Mouse (Mus musculus) adrenal gland (tissue): Measurements from ENCODE around the gene Ttc39b.

ENCODE experiments used
- intact Hi-C: fragments of 180-260 bp; cut with DNase I; formaldehyde crosslinking; loops from one replicate; pipeline ENCODE4 v1.15.1; 2025
- long read RNA-seq, 2 experiments: library from polyadenylated mRNA; unstranded; transcript quantifications; one replicate each; pipeline ENCODE4 v2.0.0; 2020; ENCODE audit warnings: borderline replicate concordance in 1 of 2; ENCODE audit not compliant: insufficient replicate concordance in 1 of 2

Ttc39b gene
- long read RNA-seq, experiment 1, partial matches to known transcripts, result 0 of 3 reads
- long read RNA-seq, experiment 1, other reads (novel, unspliced or antisense), result 3 of 3 reads
- long read RNA-seq, experiment 2, full-length matches to known transcripts, result 1 of 6 reads
- long read RNA-seq, experiment 2, partial matches to known transcripts, result 2 of 6 reads
- long read RNA-seq, experiment 2, other reads (novel, unspliced or antisense), result 3 of 6 reads

DNA sequence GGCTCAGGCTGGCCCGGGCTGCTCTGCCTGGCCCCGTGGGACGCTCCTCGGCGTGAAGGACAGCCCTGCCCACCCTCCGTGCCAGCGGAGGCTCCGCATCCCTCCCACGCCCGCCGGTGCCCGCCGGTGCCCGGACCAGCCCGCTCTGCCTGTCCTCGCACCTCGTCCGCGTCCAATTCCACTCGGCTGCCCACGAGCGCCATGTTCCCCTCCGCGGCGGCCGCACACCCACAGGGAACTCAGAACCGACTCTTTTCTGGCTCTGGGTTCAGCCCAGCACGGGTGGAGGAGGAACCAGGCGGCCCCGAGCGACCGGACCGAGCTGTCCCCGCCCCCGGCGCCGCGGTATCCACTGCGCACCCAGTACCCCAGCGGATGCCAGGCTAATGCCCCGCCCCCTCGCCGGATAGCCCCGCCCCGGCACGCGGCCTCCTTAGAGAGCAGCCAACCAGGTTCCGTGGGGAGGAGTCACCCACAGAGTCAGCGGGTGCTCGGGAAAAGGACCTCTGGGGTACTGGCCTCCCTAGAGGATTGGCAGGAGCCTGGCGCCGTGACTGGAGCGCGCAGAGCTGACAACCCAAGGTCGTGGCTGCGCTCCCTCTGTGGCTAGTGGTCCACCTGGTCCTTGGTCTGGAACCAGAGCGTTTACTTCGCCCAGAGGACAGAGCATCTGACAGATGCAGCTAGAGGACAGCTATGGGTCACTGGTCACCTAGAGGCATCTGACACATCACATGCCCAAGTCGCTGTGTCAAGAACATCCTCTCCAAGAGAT lies at the start of gene Ttc39b:
TSS of gene Ttc39b (minus strand) at position 346 of the 775 bp plus-strand sequence.
- intact Hi-C loops, result loop anchor here (2.0 kb wide), 1 partner anchor 19 kb away; no protein-coding TSS in a partner anchor

DNA sequence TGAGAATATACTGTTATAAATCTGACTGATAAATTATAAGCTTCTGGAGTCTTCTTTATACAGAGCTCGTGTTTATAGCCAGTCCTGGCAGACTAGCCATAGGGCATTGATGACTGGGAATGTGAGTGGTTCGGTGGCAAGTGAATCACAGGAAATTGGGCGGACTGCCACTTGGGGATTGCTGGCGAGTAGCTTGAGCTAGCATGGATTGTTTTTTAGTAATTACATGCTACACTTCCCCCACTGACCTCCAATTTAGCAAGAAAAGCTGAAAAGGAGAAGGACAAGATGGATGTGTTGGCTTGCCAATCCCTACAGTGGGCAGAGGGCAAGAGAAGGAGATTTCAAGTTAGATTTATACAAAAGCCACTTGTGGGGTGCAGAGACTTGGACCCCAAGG lies 49.3 kb upstream of the Ttc39b start:
- intact Hi-C loops, result no loop called here

DNA sequence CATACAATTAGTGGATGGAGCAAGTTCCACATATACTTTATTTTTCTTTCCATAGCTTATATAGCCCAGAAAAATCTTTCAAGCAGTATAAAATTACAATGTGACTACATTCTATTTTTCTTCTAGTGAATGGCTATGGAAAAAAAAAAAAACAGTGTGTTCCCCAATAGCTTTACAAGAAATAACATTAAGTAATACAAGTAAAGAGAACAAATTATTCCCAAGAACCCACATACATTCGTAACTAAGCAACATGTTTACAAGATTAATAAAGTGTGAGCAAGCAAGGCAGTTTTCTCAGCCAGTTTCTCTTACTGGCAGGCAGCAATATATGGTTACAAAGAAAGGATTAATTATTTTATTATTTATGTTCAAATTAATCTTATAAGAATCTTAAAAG lies 33.7 kb upstream of the Ttc39b start:
- intact Hi-C loops, result no loop called here

DNA sequence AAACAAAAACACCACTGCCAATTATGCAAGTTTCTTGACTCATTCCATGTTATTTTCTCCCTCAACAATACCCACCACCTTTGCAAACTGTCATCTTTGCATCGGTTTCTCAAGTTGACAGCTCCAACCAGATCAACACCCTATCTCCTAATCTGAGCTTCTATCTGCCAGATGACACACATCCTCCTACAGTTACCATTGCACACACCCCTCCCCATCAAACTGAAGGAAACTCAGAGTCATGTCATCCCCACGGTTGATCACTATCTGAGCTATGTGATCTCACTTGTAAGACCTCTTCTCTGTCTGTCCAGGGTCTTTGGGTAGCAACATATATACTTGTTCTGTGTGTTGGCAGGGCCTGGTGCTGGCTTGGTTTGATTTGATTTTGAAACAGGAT lies 30.7 kb upstream of the Ttc39b start:
- intact Hi-C loops, result no loop called here

DNA sequence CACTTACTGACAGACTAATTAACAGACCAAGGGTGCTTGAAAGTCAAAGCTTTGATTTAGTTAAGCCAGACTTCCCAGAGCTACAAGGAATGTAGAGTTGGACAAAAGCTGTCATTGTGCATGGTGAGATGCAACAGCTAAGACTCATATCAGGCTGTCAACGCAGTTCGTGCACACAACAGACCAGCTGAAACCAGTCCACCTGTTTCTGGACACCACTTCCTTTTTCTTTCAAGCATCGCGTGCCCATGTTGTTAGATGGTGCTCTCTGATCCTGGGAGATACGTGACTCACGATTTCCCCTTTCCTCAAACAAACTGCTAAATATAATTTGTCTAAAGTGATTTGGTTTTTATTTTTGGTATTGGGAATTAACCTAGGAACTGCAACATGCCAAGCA lies 29.9 kb upstream of the Ttc39b start:
- intact Hi-C loops, result no loop called here

DNA sequence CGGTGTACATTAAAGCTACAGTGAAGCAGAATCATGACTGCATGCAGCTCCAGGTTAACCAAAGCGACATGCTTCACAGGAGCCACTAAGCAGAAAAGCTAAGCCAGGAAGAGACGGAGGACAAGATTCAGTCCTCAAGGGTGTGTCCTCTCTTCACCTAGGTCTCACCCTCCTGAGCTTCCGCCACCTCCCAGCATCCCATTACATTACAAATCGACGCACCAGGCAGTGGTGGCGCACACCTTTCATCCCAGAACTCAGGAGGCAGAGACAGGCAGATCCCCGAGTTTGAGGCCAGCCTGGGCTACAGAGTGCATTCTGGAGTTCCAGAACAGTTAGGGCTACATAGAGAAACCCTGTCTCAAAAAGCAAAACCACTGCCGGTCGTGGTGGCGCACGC lies 29.2 kb upstream of the Ttc39b start:
- intact Hi-C loops, result no loop called here

DNA sequence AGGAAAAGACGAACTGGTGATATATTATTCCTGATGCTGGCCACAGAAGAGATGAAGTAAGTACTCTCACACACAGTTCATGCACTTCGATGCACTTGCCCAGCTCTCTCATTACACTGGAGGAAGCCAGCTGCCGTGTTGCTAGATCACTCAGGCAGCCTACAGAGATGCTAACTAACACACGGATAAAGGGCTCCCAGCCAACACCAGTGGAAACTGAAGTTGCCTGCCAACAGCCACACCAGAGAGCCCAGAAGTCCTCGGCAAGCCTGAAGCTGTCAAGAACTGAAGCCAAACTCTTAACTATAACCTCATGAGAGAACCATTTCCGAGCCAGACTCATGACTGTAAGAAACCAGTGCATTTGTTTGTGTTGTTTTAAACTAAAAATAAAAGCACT lies 26.7 kb upstream of the Ttc39b start:
- intact Hi-C loops, result no loop called here

DNA sequence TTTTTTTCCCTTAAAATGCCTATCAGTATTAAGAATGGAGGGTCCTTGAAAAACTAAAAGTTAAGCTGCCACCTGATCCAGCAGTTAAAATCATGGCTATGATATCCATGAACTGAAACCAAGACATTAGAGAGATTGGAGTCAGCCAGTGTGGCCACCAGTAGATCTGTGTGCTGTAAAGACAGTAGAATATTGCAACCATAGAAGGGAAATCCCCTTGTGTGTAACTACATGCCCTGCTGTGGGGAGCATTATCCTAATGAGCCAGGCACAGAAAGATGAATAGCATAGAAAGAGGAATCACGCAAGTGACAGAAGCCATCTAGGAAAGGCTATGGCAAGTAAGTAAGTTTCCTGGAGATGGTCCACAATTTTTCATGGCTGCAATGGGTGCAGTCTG lies 24.9 kb upstream of the Ttc39b start:
- intact Hi-C loops, result no loop called here

DNA sequence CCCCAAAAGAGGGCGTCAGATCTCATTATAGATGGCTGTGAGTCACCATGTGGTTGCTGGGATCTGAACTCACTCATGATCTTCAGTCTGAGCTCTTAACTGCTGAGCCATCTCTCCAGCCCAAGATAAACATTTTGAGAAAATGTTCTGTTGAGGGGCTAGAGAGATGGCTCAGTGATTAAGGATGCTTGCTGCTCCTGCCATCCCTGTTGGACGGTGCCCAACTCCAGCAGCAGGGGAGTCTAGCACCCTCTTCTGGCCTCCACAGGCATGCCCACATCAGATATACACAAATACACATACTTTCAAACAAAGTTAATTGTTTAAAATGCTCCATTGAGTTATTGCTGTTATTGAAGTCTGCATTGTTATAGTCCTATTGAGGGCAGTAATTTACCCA lies 19.8 kb upstream of the Ttc39b start:
- intact Hi-C loops, result loop anchor here (5.0 kb wide), 1 partner anchor 82 kb away; no protein-coding TSS in a partner anchor

DNA sequence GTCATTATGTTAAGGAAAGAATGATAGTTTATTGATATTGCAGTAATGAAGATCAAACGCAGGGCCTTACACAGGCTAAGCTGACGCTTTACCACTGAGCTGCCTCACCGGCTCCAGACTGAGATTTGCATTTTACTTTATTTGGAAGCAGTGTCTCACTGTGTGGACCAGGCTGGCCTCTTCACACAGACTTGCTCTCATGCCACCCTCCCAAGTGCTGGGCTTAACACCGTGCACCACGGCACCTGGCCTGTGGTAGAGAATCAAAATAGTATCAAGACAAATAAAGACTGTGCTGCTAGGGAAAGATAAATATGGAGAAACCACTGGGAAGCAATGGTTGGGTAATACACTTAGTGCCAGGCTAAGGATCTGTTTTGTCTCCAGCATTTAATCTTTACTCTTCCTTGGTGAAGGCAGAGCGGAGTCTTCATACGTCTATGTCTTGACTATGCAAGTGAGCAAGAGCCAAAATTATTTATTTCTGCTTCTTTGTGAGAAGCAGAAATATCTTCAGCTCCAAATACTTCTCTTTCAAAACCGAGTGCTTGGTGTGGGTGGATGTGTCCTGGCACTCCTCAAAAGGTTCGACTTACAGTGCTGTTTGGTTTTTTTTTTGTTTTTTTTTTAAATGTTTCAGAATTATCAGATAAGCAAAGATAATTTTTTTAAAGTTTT lies 19.2 kb upstream of the Ttc39b start:
- intact Hi-C loops, result loop anchor here (5.0 kb wide), 1 partner anchor 81 kb away; no protein-coding TSS in a partner anchor

DNA sequence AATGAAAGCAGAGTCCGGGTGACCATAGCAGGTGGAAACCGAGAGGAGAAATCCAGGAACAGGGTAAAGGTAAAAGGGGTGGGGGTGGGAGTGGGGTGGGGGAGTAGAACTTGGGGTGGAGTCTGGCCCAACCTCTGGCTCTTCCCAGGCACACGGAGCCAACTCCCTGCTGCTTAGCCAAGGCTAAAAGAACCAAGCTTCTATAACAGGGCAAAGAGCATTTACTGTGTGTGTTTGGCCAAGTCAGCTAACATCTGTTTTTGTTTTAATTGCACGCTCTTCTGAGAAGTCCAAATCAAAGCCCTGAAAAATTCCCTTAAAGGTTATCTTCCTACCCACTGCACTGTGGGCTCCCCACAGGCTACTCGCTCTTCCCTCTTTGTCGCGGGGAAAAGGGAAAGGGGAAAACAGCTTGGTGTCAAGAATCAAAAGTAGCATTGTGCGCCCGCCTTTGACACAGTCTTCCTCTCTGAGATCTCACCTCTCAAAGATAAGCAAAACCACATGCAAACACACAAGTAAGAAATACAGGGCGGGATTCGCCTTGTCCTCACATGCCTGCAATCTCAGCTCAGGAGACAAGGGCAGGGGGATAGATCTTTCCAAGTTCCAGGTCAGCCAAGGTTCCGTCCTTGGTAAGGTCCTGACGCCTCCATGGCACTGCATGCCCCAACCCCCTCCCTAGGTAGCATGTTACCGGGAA lies 18.4 kb upstream of the Ttc39b start:
- intact Hi-C loops, result loop anchor here (5.0 kb wide), 1 partner anchor 80 kb away; no protein-coding TSS in a partner anchor

DNA sequence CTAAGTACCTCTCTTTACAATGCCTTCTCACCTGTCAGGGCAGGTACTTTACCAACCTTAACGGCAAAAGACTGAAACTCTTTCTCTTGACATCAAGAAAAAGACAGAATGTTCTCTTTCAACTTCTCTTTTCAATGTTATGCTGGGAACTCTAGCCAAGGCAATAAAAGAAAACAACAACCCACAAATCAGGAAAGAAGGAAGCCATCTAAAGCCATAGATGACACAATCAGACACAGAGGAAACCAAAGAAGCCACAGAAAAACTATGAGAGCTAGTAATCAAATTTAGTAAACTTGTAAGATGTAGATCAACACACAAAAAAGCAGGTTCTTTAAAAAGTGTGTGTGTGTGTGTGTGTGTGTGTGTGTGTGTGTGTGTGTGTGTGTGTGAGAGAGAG lies 15.3 kb upstream of the Ttc39b start:
- intact Hi-C loops, result no loop called here

DNA sequence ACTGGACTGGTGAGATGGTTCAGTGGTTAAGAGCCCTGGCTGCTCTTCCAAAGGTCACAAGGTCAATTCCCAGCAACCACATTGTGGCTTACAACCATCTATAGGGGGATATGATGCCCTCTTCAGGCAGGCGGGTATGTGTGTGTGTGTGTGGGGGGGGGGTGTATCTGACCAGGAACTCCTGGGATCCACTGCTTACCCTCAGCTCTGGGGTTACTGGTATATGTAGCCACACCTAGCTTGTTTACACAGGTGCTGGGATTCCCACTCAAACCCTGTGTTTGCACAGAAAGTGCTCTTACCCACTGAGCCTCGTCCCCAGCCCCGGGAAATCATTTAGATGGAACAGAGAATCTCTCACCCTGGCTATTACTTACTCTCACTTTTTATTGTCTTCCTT lies 13.7 kb upstream of the Ttc39b start:
- intact Hi-C loops, result no loop called here

DNA sequence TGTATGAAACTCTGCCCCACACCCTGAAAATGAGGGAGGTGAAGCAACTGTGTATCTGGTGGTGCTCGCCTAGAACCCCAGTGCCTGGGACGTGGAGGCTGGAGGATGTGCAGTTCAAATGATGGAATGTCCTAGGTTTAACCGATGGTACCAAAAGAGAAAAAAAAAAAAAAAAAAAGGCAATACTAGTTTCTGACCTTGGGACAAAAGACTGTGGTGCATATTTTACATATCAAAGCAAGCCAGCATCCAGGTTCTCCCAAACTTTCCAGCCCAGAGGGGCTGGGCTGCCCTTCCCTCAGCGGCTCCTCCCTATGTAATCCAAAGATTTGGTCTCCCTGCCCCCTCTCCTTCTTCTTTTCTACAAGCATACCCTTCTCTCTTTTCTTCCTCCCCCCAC lies 6.3 kb upstream of the Ttc39b start:
- intact Hi-C loops, result no loop called here

DNA sequence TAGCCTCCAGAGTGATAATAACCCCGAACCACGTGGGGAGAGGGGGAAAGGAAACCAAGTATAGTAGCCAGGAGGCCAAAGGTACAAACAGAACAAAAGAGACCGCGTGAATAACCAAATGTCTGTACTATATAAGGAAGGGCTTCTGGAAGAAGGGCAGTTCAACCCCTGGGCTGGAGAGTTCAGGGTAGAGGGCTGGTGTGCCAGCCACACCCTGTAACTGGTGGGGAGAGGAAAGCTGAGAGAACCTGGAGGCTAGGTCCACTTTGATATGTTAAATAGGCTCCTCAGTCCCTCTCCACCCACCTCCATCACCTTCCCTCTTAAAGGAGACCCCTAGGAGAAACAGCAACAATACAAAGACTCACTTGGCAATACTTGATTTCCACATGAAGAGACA lies 5.6 kb upstream of the Ttc39b start:
- intact Hi-C loops, result no loop called here

DNA sequence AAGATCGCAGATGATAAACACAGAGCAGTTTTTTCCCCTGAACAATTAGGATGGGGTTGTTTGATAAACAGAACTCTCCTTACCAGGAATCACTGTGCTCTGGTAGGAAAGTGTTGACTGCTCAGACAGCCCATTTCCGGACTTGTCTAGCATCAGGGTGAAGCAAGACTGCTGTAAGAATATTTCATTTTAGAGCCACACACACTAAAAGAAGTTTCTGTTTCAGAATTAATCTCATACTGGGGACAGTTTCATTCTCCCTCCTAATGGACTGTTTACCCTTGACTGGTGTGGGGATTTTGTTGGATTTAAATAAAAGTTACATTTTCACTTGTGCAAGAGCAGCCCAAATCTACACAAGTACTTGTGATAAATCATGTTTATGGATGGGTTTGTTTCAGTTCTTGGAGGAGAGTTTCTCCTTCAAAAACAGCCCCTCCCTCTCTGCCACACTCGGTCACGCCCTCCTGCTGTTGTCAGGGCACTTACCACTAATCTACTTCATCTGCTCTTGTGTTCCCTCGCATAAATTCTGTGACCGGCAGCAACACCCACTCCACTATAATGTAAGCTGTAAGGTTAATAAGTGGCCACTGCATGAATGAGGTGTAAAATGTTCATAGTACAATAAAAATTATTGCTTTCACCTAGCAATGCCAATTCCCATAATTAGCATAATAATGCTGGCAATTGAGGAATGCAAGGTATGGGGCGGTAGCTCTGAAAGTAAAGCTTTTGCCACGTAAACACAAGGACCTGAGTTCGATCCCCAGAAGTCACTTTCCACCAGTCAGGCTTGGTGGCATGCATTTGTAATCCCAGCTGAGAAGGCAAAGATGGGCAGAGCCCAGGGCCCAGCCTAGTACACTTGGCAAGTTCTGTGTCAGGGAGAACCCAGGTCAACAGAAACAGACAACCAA lies 4.2 kb upstream of the Ttc39b start:
- intact Hi-C loops, result no loop called here

DNA sequence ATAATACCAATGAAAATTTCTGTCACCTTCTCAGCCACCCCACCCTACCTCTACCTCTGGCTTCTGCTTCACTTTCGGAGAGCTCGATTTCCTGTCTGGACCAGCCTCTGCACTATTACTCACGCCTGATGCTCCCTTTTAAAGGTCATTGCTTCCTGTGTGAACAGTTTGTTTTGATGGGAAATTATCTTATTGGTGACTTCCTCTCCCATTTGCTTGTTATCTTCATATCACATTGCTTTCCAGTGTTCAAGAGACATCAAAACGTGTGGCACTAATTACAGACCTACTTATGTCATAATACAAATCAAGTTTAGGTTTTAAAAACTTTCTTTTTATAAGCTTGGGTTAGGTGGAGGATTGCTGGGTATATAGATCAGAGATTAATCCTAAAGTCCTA lies 3.5 kb upstream of the Ttc39b start:
- intact Hi-C loops, result no loop called here

DNA sequence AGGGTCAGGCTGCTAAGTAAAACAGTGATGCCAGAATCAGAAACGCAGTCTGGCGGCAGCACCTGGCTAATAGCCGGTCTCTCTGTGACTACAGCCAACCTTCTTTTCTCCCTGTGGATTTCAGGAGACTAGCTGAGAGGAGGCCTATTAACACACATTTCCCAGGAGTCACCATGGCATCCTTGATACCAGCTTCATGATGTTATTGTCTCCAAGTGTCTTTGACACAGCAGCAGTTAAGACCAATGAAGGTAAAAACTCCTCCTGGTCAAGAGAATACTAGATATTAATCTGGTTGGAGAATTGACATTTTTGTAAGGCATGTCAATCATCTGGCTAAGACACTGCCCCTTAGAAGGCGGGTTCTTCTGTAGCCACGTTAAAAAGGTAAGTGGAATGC lies 1.3 kb upstream of the Ttc39b start:
- intact Hi-C loops, result no loop called here

DNA sequence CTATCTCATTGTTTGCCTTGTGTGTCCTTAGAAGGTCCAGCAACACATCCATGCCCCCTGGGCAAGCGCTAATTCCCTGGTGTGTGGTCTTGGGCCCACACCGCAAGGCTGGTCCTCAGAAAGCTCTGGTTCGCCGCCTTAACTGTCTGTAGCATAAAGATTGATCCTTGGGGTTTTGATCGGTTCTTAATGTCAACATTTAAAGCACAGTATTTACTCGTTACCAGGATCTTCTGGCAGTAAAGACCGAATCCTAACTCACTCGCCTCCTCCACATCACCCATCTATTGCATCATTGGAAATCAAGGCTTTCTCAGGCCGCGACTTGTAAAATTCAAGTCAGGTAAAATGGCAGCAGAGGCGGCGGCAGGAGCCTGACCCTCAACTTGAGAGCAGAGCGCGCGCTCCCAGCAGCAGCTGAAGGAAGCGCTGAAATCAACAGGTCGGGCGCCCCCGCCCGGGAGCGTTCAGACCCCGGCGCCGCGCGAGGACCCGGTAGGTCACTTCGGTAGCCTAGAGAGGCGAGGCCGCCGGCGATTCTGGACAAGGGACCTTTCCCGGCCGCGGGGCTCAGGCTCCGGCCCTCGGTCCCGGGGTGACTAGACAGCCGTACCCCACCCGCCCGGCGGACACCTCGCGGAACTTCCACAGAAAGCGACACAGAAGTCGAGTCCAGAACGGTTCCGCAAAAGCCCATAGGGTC lies 703 bp downstream of the Ttc39b start:
- intact Hi-C loops, result loop anchor here (2.0 kb wide), 1 partner anchor 19 kb away; no protein-coding TSS in a partner anchor

DNA sequence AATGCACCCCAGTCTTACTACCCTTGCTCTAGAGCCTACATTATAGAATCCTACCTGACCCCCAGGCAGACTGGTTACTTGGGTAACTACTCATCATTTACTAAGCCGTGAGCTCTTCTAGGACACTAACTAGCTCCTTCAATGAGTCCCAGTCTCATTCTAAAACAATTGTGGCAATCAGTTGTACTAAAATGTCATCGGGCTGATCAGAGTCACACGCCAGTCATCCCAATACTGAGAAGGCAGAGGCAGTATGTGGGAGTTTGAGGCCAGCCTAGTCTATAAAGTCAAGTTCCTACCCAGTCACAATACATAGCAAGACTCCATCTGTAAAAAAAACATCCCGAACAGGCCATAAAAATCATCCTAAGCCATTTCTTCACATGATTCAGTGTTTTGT lies 4.3 kb downstream of the Ttc39b start:
- intact Hi-C loops, result no loop called here
